Mouse (Mus musculus): Measurements from ENCODE around the gene Kazn. TPM values are rescaled to one million over a fixed set of nuclear protein-coding genes. Genes with fewer than 3 reads are reported as not detected.
A peak's percentile ranks its signal among the peaks of the same experiment; 100 is the strongest.

Kazn gene
- polyA plus RNA-seq, 1 experiment from 2014 or later, result 14.0 TPM

- Histone ChIP-seq H3K27me3 (replicated peaks) (no peaks in the 10 kb centered on the region), H3K4me1 (replicated peaks) (no peaks in the 10 kb centered on the region), H3K9ac (no peak overlapping the region), H3K9me3 (no peaks in the 10 kb centered on the region), H3K27ac (no peak overlapping the region), H3K36me3 (no peaks in the 10 kb centered on the region), H3K4me2 (replicated peaks) (no peak overlapping the region), H3K4me3 (replicated peaks) (no peak overlapping the region)
- ATAC-seq, result no peak
- 67% methylated on average over 4 of the region's 4 CpGs for WGBS
Observed at GRCm38 (mm10) chr4:142261725-142262124, 22.5 kb upstream of the Kazn start.

DNA sequence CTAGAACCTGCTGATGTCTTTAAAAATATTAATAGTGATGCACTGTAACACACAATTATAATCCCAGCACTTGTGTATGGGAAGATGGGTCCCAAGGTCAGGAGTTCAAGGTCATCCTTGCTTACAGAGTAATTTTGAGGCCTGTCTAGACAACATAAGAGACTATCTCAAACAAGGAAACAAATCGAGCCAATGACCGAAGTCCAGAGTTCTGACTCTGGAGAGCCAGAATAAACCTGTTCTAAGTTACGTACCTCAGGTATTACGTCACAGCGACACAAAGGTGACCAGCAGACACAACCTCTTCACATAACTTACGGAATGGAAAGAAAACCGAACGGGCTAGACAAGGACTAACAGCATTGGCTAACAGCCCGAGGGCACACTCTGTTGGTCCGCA is 19.5 kb upstream of the Kazn start:
- H3K27ac ChIP-seq, result no peak overlapping the region
- H3K9ac ChIP-seq, result no peak overlapping the region
- H3K4me1 ChIP-seq (replicated peaks), result no peaks in the 10 kb centered on the region
- no peak overlapping the region for H3K4me2 ChIP-seq (replicated peaks)
- 87% methylated on average over 10 of the region's 10 CpGs for WGBS
- H3K36me3 ChIP-seq, result no peaks in the 10 kb centered on the region
- H3K4me3 ChIP-seq (replicated peaks), result no peak overlapping the region
- H3K9me3 ChIP-seq, result no peaks in the 10 kb centered on the region
- peak; percentile 59 for ATAC-seq
- no peaks in the 10 kb centered on the region for H3K27me3 ChIP-seq (replicated peaks)

GRCm38 (mm10) chr4:142254088-142254487 is 14.9 kb upstream of the Kazn start:
- Histone ChIP-seq H3K9ac (no peak overlapping the region), H3K4me1 (replicated peaks) (peaks cover 8% of the 10 kb centered on the region), H3K36me3 (no peaks in the 10 kb centered on the region), H3K9me3 (no peaks in the 10 kb centered on the region), H3K27me3 (replicated peaks) (no peaks in the 10 kb centered on the region), H3K27ac (no peak overlapping the region), H3K4me2 (replicated peaks) (no peak overlapping the region), H3K4me3 (replicated peaks) (no peak overlapping the region)
- WGBS, result 75% methylated on average over 6 of the region's 6 CpGs
- no peak for ATAC-seq

- 45% methylated on average over 12 of the region's 12 CpGs for WGBS
- no peak for ATAC-seq
- Histone ChIP-seq H3K9ac (no peak overlapping the region), H3K27me3 (replicated peaks) (no peaks in the 10 kb centered on the region), H3K9me3 (no peaks in the 10 kb centered on the region), H3K27ac (no peak overlapping the region), H3K4me2 (replicated peaks) (no peak overlapping the region), H3K4me3 (replicated peaks) (no peak overlapping the region), H3K36me3 (no peaks in the 10 kb centered on the region), H3K4me1 (replicated peaks) (peaks cover 10% of the 10 kb centered on the region)
Observed at GRCm38 (mm10) chr4:142251471-142252354, 12.5 kb upstream of the Kazn start.

GRCm38 (mm10) chr4:142250054-142250453 is 10.9 kb upstream of the Kazn start:
- Histone ChIP-seq H3K9ac (no peak overlapping the region), H3K9me3 (no peaks in the 10 kb centered on the region), H3K36me3 (no peaks in the 10 kb centered on the region), H3K4me2 (replicated peaks) (no peak overlapping the region), H3K27me3 (replicated peaks) (no peaks in the 10 kb centered on the region), H3K4me1 (replicated peaks) (peaks cover 10% of the 10 kb centered on the region), H3K27ac (no peak overlapping the region), H3K4me3 (replicated peaks) (no peak overlapping the region)
- no peak for ATAC-seq
- WGBS, result 85% methylated on average over 8 of the region's 8 CpGs

DNA sequence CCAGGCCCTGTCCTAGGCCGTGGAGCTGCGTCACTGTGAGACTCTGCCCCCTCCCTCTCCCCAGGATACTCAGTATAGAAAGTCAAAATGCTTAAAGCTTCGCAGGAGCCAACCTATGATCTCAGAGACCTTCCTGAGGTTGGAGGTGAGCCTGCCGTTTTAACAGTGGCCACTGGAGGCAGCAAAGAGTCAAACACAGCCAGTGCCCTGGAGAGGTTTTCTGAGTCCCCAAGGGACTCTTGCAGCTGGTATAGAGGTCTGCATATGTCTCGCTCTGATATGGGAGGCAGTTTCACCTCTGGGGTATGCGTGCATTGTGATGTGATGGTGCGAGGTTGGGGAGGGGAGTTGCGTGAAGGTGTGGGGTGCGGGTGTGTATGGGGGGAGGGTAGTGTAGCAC is 10.2 kb upstream of the Kazn start:
- 28% methylated on average over 9 of the region's 9 CpGs for WGBS
- H3K9ac ChIP-seq, result no peak overlapping the region
- ATAC-seq, result peak; percentile 42; the same call in 1 of the 2 replicates
- H3K9me3 ChIP-seq, result no peaks in the 10 kb centered on the region
- no peak overlapping the region for H3K4me2 ChIP-seq (replicated peaks)
- H3K27ac ChIP-seq, result no peak overlapping the region
- H3K36me3 ChIP-seq, result no peaks in the 10 kb centered on the region
- H3K4me3 ChIP-seq (replicated peaks), result no peak overlapping the region
- H3K4me1 ChIP-seq (replicated peaks), result peaks cover 10% of the 10 kb centered on the region
- no peaks in the 10 kb centered on the region for H3K27me3 ChIP-seq (replicated peaks)

DNA sequence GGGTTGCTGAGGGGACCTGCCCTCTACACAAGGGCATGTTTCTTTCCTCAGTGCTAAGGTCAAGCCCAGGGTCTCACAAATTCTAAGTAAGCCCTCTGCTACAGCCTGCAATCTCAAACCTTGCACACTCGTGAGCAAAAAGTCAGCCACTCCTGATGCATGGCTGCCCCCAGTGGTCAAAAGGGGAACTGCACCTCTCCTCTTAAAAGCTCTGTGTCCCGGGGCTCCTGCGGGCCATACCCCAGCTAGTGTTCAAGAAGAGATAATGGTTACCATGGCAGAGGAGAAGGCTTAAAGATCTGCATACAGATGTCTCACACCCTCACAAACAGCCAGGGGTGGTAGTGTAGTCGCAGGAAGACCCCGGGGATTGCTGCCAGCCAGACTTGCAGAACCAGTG is 9.2 kb upstream of the Kazn start:
- 7% methylated on average over 5 of the region's 5 CpGs for WGBS

GRCm38 (mm10) chr4:142246698-142247097 is 7.5 kb upstream of the Kazn start:
- H3K4me2 ChIP-seq (replicated peaks), result no peak overlapping the region

More for the DNA sequence above, 9.2 kb upstream of the Kazn start:
- Histone ChIP-seq H3K4me1 (replicated peaks) (peaks cover 10% of the 10 kb centered on the region), H3K27me3 (replicated peaks) (no peaks in the 10 kb centered on the region), H3K4me3 (replicated peaks) (no peak overlapping the region), H3K36me3 (no peaks in the 10 kb centered on the region), H3K9me3 (no peaks in the 10 kb centered on the region), H3K27ac (no peak overlapping the region), H3K9ac (no peak overlapping the region), H3K4me2 (replicated peaks) (no peak overlapping the region)
- peak; percentile 26; the same call in 1 of the 2 replicates for ATAC-seq

DNA sequence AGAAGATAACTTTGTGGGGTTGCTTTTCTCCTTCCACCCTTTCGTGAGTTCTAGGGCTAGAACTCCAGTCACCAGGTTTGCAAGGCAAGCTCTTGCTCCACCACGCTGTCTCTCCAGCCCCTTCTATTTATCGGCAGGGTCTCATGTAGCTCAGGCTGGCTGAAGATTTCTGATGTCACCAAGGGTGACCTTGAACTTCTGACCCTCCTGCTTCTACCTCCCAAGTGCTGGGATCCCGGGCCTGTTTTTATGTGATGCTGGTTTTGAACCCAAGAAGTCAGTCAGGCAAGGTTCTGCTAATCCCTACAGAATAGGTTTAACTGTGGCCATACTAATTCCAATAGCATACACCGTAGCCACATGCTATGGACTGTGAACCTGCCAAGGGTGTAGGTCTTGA is 5.4 kb upstream of the Kazn start:
- Histone ChIP-seq H3K36me3 (no peaks in the 10 kb centered on the region), H3K9ac (no peak overlapping the region), H3K4me2 (replicated peaks) (no peak overlapping the region), H3K27me3 (replicated peaks) (no peaks in the 10 kb centered on the region), H3K4me3 (replicated peaks) (no peak overlapping the region), H3K4me1 (replicated peaks) (peaks cover 8% of the 10 kb centered on the region; the same call in 1 of the 2 replicates), H3K9me3 (no peaks in the 10 kb centered on the region), H3K27ac (no peak overlapping the region)
- no peak for ATAC-seq
- WGBS, result 90% methylated on average over 5 of the region's 5 CpGs

More at GRCm38 (mm10) chr4:142246698-142247097, 7.5 kb upstream of the Kazn start:
- H3K27ac ChIP-seq, result no peak overlapping the region
- H3K9me3 ChIP-seq, result no peaks in the 10 kb centered on the region
- peaks cover 9% of the 10 kb centered on the region for H3K4me1 ChIP-seq (replicated peaks)
- H3K36me3 ChIP-seq, result no peaks in the 10 kb centered on the region
- H3K9ac ChIP-seq, result no peak overlapping the region
- 51% methylated on average over 5 of the region's 5 CpGs for WGBS
- no peak for ATAC-seq
- H3K4me3 ChIP-seq (replicated peaks), result no peak overlapping the region
- H3K27me3 ChIP-seq (replicated peaks), result no peaks in the 10 kb centered on the region

DNA sequence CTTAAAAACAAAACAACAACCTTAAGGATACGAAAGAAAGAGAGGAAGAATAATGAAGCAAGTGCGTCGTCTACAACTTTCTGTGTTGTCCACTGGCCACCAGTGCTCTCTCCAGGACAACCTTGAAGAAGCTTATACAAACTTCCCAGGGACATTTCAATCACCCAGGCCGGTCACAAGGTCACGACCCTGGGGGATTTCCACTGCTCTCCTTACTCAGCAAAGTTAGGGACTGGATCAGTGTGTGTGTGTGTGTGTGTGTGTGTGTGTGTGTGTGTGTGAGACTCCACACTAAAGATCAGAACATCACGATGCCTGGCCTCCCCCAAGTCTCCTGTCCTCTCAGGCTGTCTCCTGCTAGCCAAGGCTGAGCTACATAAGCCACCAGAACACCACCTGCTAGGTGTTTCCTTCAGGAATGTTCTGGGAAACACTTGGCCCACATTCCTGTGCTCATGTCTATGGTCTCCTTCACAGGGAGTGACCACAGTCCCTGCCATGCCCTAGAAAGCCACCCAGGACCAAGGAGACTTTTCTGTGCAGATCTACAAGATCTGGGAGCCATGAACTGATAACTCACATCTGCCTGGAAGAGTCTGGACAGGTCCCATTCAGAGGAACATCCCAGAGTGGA is 3.7 kb upstream of the Kazn start:
- Histone ChIP-seq H3K27ac (no peak overlapping the region), H3K4me2 (replicated peaks) (no peak overlapping the region), H3K4me1 (replicated peaks) (peaks cover 18% of the 10 kb centered on the region), H3K9ac (no peak overlapping the region), H3K9me3 (no peaks in the 10 kb centered on the region), H3K4me3 (replicated peaks) (no peak overlapping the region), H3K27me3 (replicated peaks) (no peaks in the 10 kb centered on the region), H3K36me3 (no peaks in the 10 kb centered on the region)
- no peak for ATAC-seq
- 84% methylated on average over 6 of the region's 6 CpGs for whole genome bisulfite sequencing

- H3K4me3 ChIP-seq (replicated peaks), result no peak overlapping the region
- 77% methylated on average over 4 of the region's 4 CpGs for WGBS
- peaks cover 25% of the 10 kb centered on the region for H3K4me1 ChIP-seq (replicated peaks)
- ATAC-seq, result no peak
- no peaks in the 10 kb centered on the region for H3K9me3 ChIP-seq
- H3K27ac ChIP-seq, result no peak overlapping the region
- no peak overlapping the region for H3K4me2 ChIP-seq (replicated peaks)
- no peak overlapping the region for H3K9ac ChIP-seq
- H3K36me3 ChIP-seq, result no peaks in the 10 kb centered on the region
- no peaks in the 10 kb centered on the region for H3K27me3 ChIP-seq (replicated peaks)
Observed at GRCm38 (mm10) chr4:142242164-142242563, 3.0 kb upstream of the Kazn start.

GRCm38 (mm10) chr4:142240874-142241273 is 1.7 kb upstream of the Kazn start:
- no peak overlapping the region for H3K27ac ChIP-seq
- WGBS, result 83% methylated on average over 5 of the region's 5 CpGs

More at GRCm38 (mm10) chr4:142240874-142241273, 1.7 kb upstream of the Kazn start:
- no peak for ATAC-seq
- Histone ChIP-seq H3K9me3 (no peaks in the 10 kb centered on the region), H3K27me3 (replicated peaks) (no peaks in the 10 kb centered on the region), H3K36me3 (no peaks in the 10 kb centered on the region), H3K4me1 (replicated peaks) (peaks cover 37% of the 10 kb centered on the region), H3K4me3 (replicated peaks) (no peak overlapping the region), H3K9ac (no peak overlapping the region), H3K4me2 (replicated peaks) (no peak overlapping the region)

Measured in intestine, embryonic 15.5 days (tissue).